ENCODE assay signal across 8 mouse cellular contexts in genomic region chr12:33061651-33062050, GRCm38 (mm10). TPM values are rescaled to one million over a fixed set of nuclear protein-coding genes. Genes with fewer than 3 reads are reported as not detected.
DNase-seq lines count a peak whose midpoint lies in the region; ATAC-seq and TF ChIP-seq lines count a peak whose summit lies in the region.

No protein-coding gene starts in this region.

- H3K36me3 ChIP-seq in hindbrain, embryonic 11.5 days (ENCODE audit: control insufficient read depth, insufficient read depth, low read length), result no peaks in the 10 kb centered on the region
- no peaks in the 10 kb centered on the region for H3K36me3 ChIP-seq in midbrain, embryonic 16.5 days (ENCODE audit: control insufficient read depth, insufficient read depth, low read length)
- H3K36me3 ChIP-seq in thymus, adult 2 months (ENCODE audit: control insufficient read depth, insufficient read depth, low read length), result no peaks in the 10 kb centered on the region

- H3K27me3 ChIP-seq in hindbrain, embryonic 11.5 days (ENCODE audit: control insufficient read depth, insufficient read depth, low read length), result no peaks in the 10 kb centered on the region
- no peaks in the 10 kb centered on the region for H3K27me3 ChIP-seq in midbrain, embryonic 16.5 days (ENCODE audit: control insufficient read depth, insufficient read depth, low read depth, low read length)
- no peaks in the 10 kb centered on the region for H3K27me3 ChIP-seq in thymus, adult 2 months (ENCODE audit: control insufficient read depth, insufficient read depth, low read length)

- TF ChIP-seq POLR2A in thymus, adult 2 months (IDR thresholded peaks at IDR 0.05; ENCODE audit: control insufficient read depth, extremely low read depth, insufficient read depth, low read length, poor library complexity), result no peak

- H3K4me1 ChIP-seq in hindbrain, embryonic 11.5 days (replicated peaks; ENCODE audit: control insufficient read depth, insufficient read depth, low read length), result no peaks in the 10 kb centered on the region; the same call in 1 of the 2 replicates
- H3K4me1 ChIP-seq in midbrain, embryonic 16.5 days (ENCODE audit: control insufficient read depth, insufficient read depth, low read length), result peaks cover 31% of the 10 kb centered on the region
- no peaks in the 10 kb centered on the region; the same call in 1 of the 2 replicates for H3K4me1 ChIP-seq in thymus, adult 2 months (replicated peaks; ENCODE audit: control insufficient read depth, insufficient read depth, low read length)

- H3K4me2 ChIP-seq in hindbrain, embryonic 11.5 days (replicated peaks; ENCODE audit: low read depth, low read length), result no peak overlapping the region
- no peak overlapping the region for H3K4me2 ChIP-seq in midbrain, embryonic 16.5 days (ENCODE audit: low read length)

- no peak overlapping the region for H3K27ac ChIP-seq in hindbrain, embryonic 11.5 days (ENCODE audit: low read depth, low read length)
- H3K27ac ChIP-seq in midbrain, embryonic 16.5 days (ENCODE audit: low read length), result peak overlapping the region; percentile 69
- H3K27ac ChIP-seq in thymus, adult 2 months (ENCODE audit: control insufficient read depth, insufficient read depth, low read length), result no peak overlapping the region

- no peak overlapping the region for H3K4me3 ChIP-seq in hindbrain, embryonic 11.5 days (ENCODE audit: low read depth, low read length)
- no peak overlapping the region for H3K4me3 ChIP-seq in midbrain, embryonic 16.5 days (ENCODE audit: low read depth, low read length)
- no peak overlapping the region for H3K4me3 ChIP-seq in thymus, adult 2 months (ENCODE audit: control insufficient read depth, insufficient read depth, low read length)

- H3K9me3 ChIP-seq in hindbrain, embryonic 11.5 days (ENCODE audit: control insufficient read depth, low read length), result no peaks in the 10 kb centered on the region
- H3K9me3 ChIP-seq in midbrain, embryonic 16.5 days (replicated peaks; ENCODE audit: control insufficient read depth, low read length, poor library complexity, severe bottlenecking), result no peaks in the 10 kb centered on the region

- 54% methylated on average over 8 of the region's 8 CpGs for WGBS in hindbrain, embryonic 11.5 days
- WGBS in midbrain, embryonic 16.5 days, result 25% methylated on average over 8 of the region's 8 CpGs
- 47% methylated on average over 8 of the region's 8 CpGs for WGBS in thymus, adult 2 months

- TF ChIP-seq CTCF in thymus, adult 2 months (IDR thresholded peaks at IDR 0.05; ENCODE audit: borderline replicate concordance, control insufficient read depth, extremely low read depth, insufficient read depth, low read length, poor library complexity), result no peak

- H3K9ac ChIP-seq in hindbrain, embryonic 11.5 days (ENCODE audit: low read depth, low read length), result 0 out of 2 replicates have a peak overlapping the region, but pooled peaks have one; percentile 12
- H3K9ac ChIP-seq in midbrain, embryonic 16.5 days (ENCODE audit: low read depth, low read length), result peak overlapping the region; percentile 45; the same call in 1 of the 2 replicates

- no peak for DNase-seq in hindbrain, embryonic 11.5 days (ENCODE audit: low spot score)
- no peak for DNase-seq in thymus, postnatal 25 days
- no peak for DNase-seq in thymus, postnatal 14 days
- no peak for DNase-seq in thymus, adult 2 months

- peak; percentile 53 for ATAC-seq in activated CD4-positive, CD25-positive, alpha-beta regulatory T cell, adult 4 months
- ATAC-seq in frontal cortex, adult (ENCODE audit: low TSS enrichment), result peak; percentile 69
- 0 out of 2 replicates have a peak, but pooled peaks have one; percentile 19 for ATAC-seq in hindbrain, embryonic 11.5 days (ENCODE audit: low FRiP score)
- ATAC-seq in midbrain, embryonic 16.5 days, result peak; percentile 34; the same call in 1 of the 2 replicates
- no peak for ATAC-seq in erythroid progenitor cell, adult 5-6 weeks (replicated peaks; ENCODE audit: low FRiP score, poor library complexity, severe bottlenecking)

RNA-seq across cellular contexts. Expression of gene Cdhr3, which starts 31.0 kb away (rescaled TPM):
- under 1 TPM; 0.25 to 0.65 TPM for polyA plus RNA-seq in activated CD4-positive, CD25-positive, alpha-beta regulatory T cell, adult 4 months (2017; shearing (Covaris generic))
- polyA plus RNA-seq in hindbrain, embryonic 11.5 days (2014; fragmentation: Nextera tagmentation; extraction: Ambion mirVana), result 0.15 and 0.32 TPM in 2 replicates
- 0.51 and 0.56 TPM in 2 replicates for polyA plus RNA-seq in midbrain, embryonic 16.5 days (2015; fragmentation: Nextera tagmentation; extraction: Ambion mirVana)
- 0.38 and 0.40 TPM in 2 replicates for polyA plus RNA-seq in thymus, adult 2 months (2012; rRNA removed)
- total RNA-seq in erythroid progenitor cell, adult 5-6 weeks (2015; ENCODE audit: low replicate concordance), result not detected in 2 replicates
- not detected in 2 replicates for total RNA-seq in erythroid progenitor cell, adult 5-6 weeks (2017; ENCODE audit: low replicate concordance)
